ENCODE assay signal across 14 mouse cellular contexts in genomic region chr16:49801399-49801798, GRCm38 (mm10). TPM values are rescaled to one million over a fixed set of nuclear protein-coding genes. Genes with fewer than 3 reads are reported as not detected.
DNase-seq lines count a peak whose midpoint lies in the region; ATAC-seq and TF ChIP-seq lines count a peak whose summit lies in the region.
"Had no signal": no experiment of that assay in that cellular context is flagged by ENCODE, and none has a peak within 500 bp of the region (broad histone marks: within the 10 kb centered on the region; RNA-seq: fewer than 3 reads in every experiment).

No protein-coding gene starts in this region.

- H3K4me2 ChIP-seq in lung, postnatal 0 days (replicated peaks; ENCODE audit: low read depth, low read length), result no peak overlapping the region
- H3K4me2 ChIP-seq: limb, embryonic 15.5 days had no signal

- TF ChIP-seq EP300 in lung, postnatal 0 days (IDR thresholded peaks at IDR 0.05), result no peak

- no peaks in the 10 kb centered on the region; the same call in 1 of the 2 replicates for H3K36me3 ChIP-seq in lung, postnatal 0 days (ENCODE audit: insufficient read depth, low read length)
- H3K36me3 ChIP-seq: hindbrain, embryonic 10.5 days; limb, embryonic 15.5 days had no signal

- peak; percentile 66 for ATAC-seq in lung, postnatal 0 days
- peak; percentile 79 for ATAC-seq in neutrophil, adult 5-6 weeks (ENCODE audit: extremely low read depth, insufficient number of reproducible peaks, low FRiP score, poor library complexity, severe bottlenecking)
- ATAC-seq: forebrain, embryonic 14.5 days had no signal

- no peaks in the 10 kb centered on the region for H3K9me3 ChIP-seq in lung, postnatal 0 days (ENCODE audit: low read length)
- H3K9me3 ChIP-seq: hindbrain, embryonic 10.5 days; limb, embryonic 15.5 days had no signal

- peak; percentile 35 to 39 for DNase-seq in heart, postnatal 10 days
- no peak for DNase-seq in heart, postnatal 25 days (ENCODE audit: low spot score)
- peak; percentile 76 for DNase-seq in lung, postnatal 0 days (ENCODE audit: low spot score)
- no peak for DNase-seq in lung, adult 18-20 months
- peak; percentile 81 for DNase-seq in induced T-regulatory cell, adult 2 months (ENCODE audit: low read depth)
- no peak for DNase-seq in layer of hippocampus, adult 2 months (ENCODE audit: low spot score in 2 of 2)
- DNase-seq in retina, postnatal 1 day, result no peak
- DNase-seq: embryo, embryonic 11 days; right cerebral cortex, postnatal 14 days had no signal

- H3K9ac ChIP-seq in lung, postnatal 0 days (replicated peaks; ENCODE audit: low read depth), result no peak overlapping the region
- H3K9ac ChIP-seq: limb, embryonic 15.5 days had no signal

- peak overlapping the region; percentile 15; the same call in 1 of the 2 replicates for H3K27ac ChIP-seq in lung, postnatal 0 days (ENCODE audit: low read length)
- no peak overlapping the region for H3K27ac ChIP-seq in layer of hippocampus, adult 2 months
- H3K27ac ChIP-seq: limb, embryonic 15.5 days had no signal

- intact Hi-C loops in heart, postnatal 10 days (cut with DNase I), result loop anchor here (5.0 kb wide), 1 partner anchor 151 kb away; no protein-coding TSS in a partner anchor
- intact Hi-C loops in heart, postnatal 25 days (cut with DNase I), result no loop called here

- H3K27me3 ChIP-seq in lung, postnatal 0 days (replicated peaks; ENCODE audit: insufficient read depth, low read length), result no peaks in the 10 kb centered on the region
- H3K27me3 ChIP-seq: limb, embryonic 15.5 days had no signal

- 41% methylated on average over 5 of the region's 5 CpGs for WGBS in lung, postnatal 0 days

- H3K4me1 ChIP-seq in lung, postnatal 0 days (ENCODE audit: insufficient read depth, low read depth, low read length), result 0 out of 2 replicates have a peak, but pooled peaks cover 11% of the 10 kb centered on the region

- H3K4me3 ChIP-seq in lung, postnatal 0 days (ENCODE audit: low read depth, low read length), result no peak overlapping the region
- H3K4me3 ChIP-seq in layer of hippocampus, adult 2 months, result no peak overlapping the region
- H3K4me3 ChIP-seq: hindbrain, embryonic 10.5 days; limb, embryonic 15.5 days; myocyte had no signal

- no peak for TF ChIP-seq CTCF in lung, postnatal 0 days (IDR thresholded peaks at IDR 0.05)
- TF ChIP-seq CTCF in layer of hippocampus, adult 2 months (conservative IDR thresholded peaks at IDR 0.05), result no peak

RNA-seq across cellular contexts. Expression of gene Cd47, which starts 1.1 kb away (rescaled TPM):
- total RNA-seq in heart, postnatal 10 days (2021), result 10 to 100 TPM; 71.5 to 71.6 TPM
- total RNA-seq in heart, postnatal 25 days (2021), result 10 to 100 TPM; 73.5 to 76.4 TPM
- polyA plus RNA-seq in lung, postnatal 0 days (2015; fragmentation: Nextera tagmentation; extraction: Ambion mirVana), result 219 and 245 TPM in 2 replicates
- total RNA-seq in neutrophil, adult 5-6 weeks (2017), result 113 and 119 TPM in 2 replicates
- total RNA-seq in layer of hippocampus, adult 2 months (2021), result 100 to 1,000 TPM; 220 to 223 TPM

Comparison
In these comparisons a context has a peak if more than half of its experiments do, and no peak if none do; other contexts are left out.
1. DNase-seq: peak in heart, postnatal 10 days (2 of 2), lung, postnatal 0 days (single experiment) and induced T-regulatory cell, adult 2 months (single experiment); none in heart, postnatal 25 days (single experiment), lung, adult 18-20 months (0 of 2), layer of hippocampus, adult 2 months (0 of 2) and retina, postnatal 1 day (single experiment).